Mouse (Mus musculus) heart, postnatal 25 days (tissue): ENCODE results near the gene Kdm1b. TPM values are rescaled to one million over a fixed set of nuclear protein-coding genes. Genes with fewer than 3 reads are reported as not detected.

ENCODE experiments used
- total RNA-seq, 2 experiments: library from RNA; stranded (reverse); gene quantifications; 2 replicates each; pipeline ENCODE4 v1.2.3; 2021

The Kdm1b gene
- total RNA-seq, 2 experiments from 2014 or later = 8.2 to 10.4 TPM

Other genes starting within 250 kb of the Kdm1b start
- 100 to 1,000 TPM; 109 to 118 TPM for gene Kif13a, start 113.6 kb upstream of the Kdm1b start, total RNA-seq
- 1 to 10 TPM; 5.6 to 6.2 TPM for gene Nhlrc1, start 28.6 kb upstream of the Kdm1b start, total RNA-seq
- 1 to 10 TPM; 4.9 to 6.0 TPM for gene Tpmt, start 1.2 kb downstream of the Kdm1b start, total RNA-seq
- gene Dek, start 62.7 kb downstream of the Kdm1b start, total RNA-seq = 10 to 100 TPM; 30.5 to 37.1 TPM
- gene Rnf144b, start 79.2 kb downstream of the Kdm1b start, total RNA-seq = 10 to 100 TPM; 14.8 to 20.8 TPM